Mouse (Mus musculus): ENCODE results near the gene Morn5. TPM values are rescaled to one million over a fixed set of nuclear protein-coding genes. Genes with fewer than 3 reads are reported as not detected.

Gene Morn5
- polyA plus RNA-seq (2016; fragmentation: Nextera tagmentation; extraction: Ambion mirVana), result 0.24 and 0.56 TPM in 2 replicates

DNA sequence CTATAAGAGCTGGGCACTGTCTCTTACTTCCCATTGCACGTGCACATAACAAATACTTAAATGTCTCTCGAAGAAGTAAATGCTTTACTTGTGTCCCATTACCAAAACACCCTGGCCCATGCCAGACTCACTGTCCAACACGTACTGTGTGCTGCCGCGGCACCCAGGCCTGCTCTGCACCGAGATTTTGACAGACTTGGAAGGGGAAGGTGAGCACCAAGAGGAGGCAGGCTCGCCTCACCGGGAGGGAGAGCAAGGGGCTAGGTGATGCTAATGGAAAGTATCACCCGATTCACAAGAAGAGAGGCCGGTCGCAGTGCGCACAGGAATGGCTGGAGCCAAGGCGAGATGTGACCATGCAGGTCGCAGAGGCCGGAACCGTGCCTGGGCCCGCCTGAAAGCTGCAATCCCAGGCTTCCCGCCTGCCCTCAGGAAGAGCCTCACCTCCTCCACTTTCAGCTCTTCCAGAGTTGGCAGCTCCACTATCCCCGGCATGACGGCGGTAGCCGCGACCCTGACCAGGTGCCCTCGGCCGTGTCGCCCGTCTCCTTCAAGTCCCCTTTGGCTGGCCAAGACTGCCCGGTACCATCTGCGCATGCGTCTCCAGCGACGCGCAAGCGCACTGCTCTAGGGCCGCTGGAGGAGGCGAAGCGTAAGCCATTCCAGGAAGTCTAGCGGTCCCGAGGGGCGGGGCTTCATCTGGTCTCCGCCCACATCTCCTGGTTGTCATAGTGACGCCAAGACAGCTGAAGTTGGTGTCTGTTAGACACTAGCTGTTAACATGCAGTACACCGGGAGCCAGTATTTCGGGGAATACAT is at the start of gene Morn5, which contains the start of gene Ndufa8:
TSS of gene Morn5 (plus strand) at position 711 of the 819 bp plus-strand sequence.
TSS of gene Ndufa8 (minus strand) at position 659 of the 819 bp plus-strand sequence.
- H3K4me3 ChIP-seq, result peak within 1 kb of the TSS; percentile 88
- no peaks in the 10 kb centered on the region for H3K9me3 ChIP-seq
- H3K9ac ChIP-seq, result peak within 1 kb of the TSS; percentile 82
- no peaks in the 10 kb centered on the region for H3K27me3 ChIP-seq
- H3K27ac ChIP-seq, result no peak within 1 kb of the TSS
- under 1% methylated on average over 44 of the region's 44 CpGs for WGBS
- ATAC-seq (ENCODE audit: insufficient number of reproducible peaks, insufficient read depth, low FRiP score, low TSS enrichment), result peak; percentile 92
- H3K4me2 ChIP-seq (replicated peaks), result peak within 1 kb of the TSS; percentile 85
- H3K36me3 ChIP-seq, result peaks cover 5% of the 10 kb centered on the region; the same call in 1 of the 2 replicates
- peaks cover 11% of the 10 kb centered on the region for H3K4me1 ChIP-seq

DNA sequence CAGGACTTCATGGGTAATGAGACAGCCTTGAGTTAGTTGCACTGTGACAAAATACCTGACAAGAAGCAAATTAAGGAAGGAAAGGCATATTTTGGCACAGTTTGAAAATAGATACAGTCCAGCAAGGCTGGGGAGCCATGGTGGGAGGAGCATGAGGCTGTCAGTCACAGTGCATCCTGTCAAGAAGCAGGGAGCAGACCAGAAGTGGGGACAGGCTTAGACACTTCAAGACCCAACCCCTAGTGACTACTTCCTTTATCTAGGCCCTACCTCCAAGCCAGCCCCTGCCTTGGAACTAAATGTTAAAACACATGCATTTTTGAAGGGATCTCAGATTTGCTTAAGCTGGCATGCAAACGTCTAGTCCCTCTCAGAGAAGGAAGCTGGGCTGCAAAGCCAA is 48.9 kb upstream of the Morn5 start:
- H3K4me2 ChIP-seq (replicated peaks), result no peak overlapping the region
- H3K9ac ChIP-seq, result no peak overlapping the region
- 57% methylated on average over 1 of the region's 1 CpGs for WGBS
- no peak for ATAC-seq (ENCODE audit: insufficient number of reproducible peaks, insufficient read depth, low FRiP score, low TSS enrichment)
- H3K4me3 ChIP-seq, result no peak overlapping the region
- no peaks in the 10 kb centered on the region for H3K9me3 ChIP-seq
- H3K4me1 ChIP-seq, result no peaks in the 10 kb centered on the region
- H3K27ac ChIP-seq, result no peak overlapping the region
- H3K27me3 ChIP-seq, result peaks cover 16% of the 10 kb centered on the region; the same call in 1 of the 2 replicates
- H3K36me3 ChIP-seq, result no peaks in the 10 kb centered on the region

DNA sequence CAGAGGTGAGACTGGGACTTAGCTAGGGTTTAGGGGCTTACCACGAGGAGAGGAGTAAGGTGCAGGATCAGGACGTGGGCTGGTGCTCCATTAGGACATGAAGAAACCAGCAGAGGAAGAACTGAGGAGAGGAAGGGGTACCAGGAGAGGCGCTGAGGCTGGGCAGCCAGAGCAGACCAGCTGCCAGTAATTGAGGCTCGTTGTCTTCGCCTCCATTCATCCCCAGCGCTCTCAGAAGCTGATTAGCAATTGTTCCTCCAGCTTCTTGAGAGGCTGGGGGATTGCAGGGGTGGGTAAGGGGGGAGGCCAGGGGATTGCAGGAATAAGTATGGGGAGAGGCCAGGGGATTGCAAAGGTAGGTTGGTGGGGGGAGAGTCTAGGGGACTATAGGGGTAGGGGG is 47.1 kb upstream of the Morn5 start:
- Histone ChIP-seq H3K9me3 (no peaks in the 10 kb centered on the region), H3K4me2 (replicated peaks) (no peak overlapping the region), H3K4me1 (no peaks in the 10 kb centered on the region), H3K36me3 (no peaks in the 10 kb centered on the region), H3K4me3 (no peak overlapping the region), H3K27me3 (peaks cover 16% of the 10 kb centered on the region; the same call in 1 of the 2 replicates), H3K27ac (no peak overlapping the region), H3K9ac (no peak overlapping the region)
- 43% methylated on average over 6 of the region's 6 CpGs for WGBS
- no peak for ATAC-seq (ENCODE audit: insufficient number of reproducible peaks, insufficient read depth, low FRiP score, low TSS enrichment)

DNA sequence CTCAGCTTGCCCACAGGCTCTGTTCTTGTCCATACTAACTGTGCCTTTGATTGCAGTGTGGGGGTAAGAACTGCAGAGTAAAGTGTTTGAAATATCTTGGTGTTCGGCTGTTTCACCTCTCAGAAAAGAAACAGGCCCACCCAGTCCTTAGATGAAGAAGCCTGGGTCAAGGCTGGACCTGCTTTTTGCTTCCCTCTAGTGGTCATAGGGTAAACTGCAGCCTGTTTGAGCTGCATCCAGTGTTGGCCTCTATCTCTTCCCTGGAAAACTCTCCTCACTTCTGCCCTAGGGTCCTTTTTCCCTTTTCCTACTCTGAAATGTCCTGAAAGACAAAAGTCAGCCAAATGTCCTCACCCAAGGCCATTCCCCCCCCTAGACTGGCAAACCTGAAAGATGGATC is 41.2 kb upstream of the Morn5 start:
- no peak overlapping the region for H3K4me2 ChIP-seq (replicated peaks)
- peaks cover 16% of the 10 kb centered on the region for H3K4me1 ChIP-seq
- no peak overlapping the region for H3K9ac ChIP-seq
- no peak overlapping the region for H3K27ac ChIP-seq
- peaks cover 31% of the 10 kb centered on the region for H3K27me3 ChIP-seq
- H3K4me3 ChIP-seq, result no peak overlapping the region
- whole genome bisulfite sequencing, result 15% methylated on average over 1 of the region's 1 CpGs
- no peak for ATAC-seq (ENCODE audit: insufficient number of reproducible peaks, insufficient read depth, low FRiP score, low TSS enrichment)
- no peaks in the 10 kb centered on the region for H3K9me3 ChIP-seq
- no peaks in the 10 kb centered on the region for H3K36me3 ChIP-seq

DNA sequence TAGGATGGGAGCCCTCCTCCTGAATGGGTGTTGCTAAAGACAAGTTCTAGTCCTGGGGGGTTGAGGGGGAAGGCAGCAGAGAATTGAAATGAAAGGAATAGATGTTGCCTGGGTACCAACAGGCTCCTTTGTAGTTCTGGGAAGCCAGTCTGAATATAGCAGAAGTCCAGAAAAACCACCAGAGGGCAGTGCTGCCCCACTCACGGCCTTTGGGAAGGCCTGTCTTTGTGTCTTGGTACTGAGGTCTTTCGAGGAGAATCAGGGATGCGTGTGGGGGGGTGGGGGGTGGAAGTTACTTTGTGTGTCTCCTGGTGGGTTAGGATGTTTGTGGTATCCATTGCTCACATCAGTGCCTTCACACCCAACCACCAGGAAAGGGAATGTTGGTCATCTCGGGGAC is 39.9 kb upstream of the Morn5 start:
- H3K27me3 ChIP-seq, result peaks cover 23% of the 10 kb centered on the region
- H3K9me3 ChIP-seq, result no peaks in the 10 kb centered on the region
- no peak overlapping the region for H3K27ac ChIP-seq
- 24% methylated on average over 4 of the region's 4 CpGs for WGBS
- no peak overlapping the region for H3K9ac ChIP-seq
- ATAC-seq (ENCODE audit: insufficient number of reproducible peaks, insufficient read depth, low FRiP score, low TSS enrichment), result no peak
- H3K36me3 ChIP-seq, result no peaks in the 10 kb centered on the region
- no peak overlapping the region for H3K4me2 ChIP-seq (replicated peaks)
- no peak overlapping the region for H3K4me3 ChIP-seq
- H3K4me1 ChIP-seq, result peaks cover 16% of the 10 kb centered on the region

GRCm38 (mm10) chr2:36010579-36010978 is 38.7 kb upstream of the Morn5 start:
- H3K4me2 ChIP-seq (replicated peaks), result peak overlapping the region; percentile 81
- no peak overlapping the region for H3K4me3 ChIP-seq
- H3K36me3 ChIP-seq, result no peaks in the 10 kb centered on the region
- H3K4me1 ChIP-seq, result peaks cover 16% of the 10 kb centered on the region
- no peak overlapping the region for H3K27ac ChIP-seq
- WGBS, result 38% methylated on average over 8 of the region's 8 CpGs
- no peak for ATAC-seq (ENCODE audit: insufficient number of reproducible peaks, insufficient read depth, low FRiP score, low TSS enrichment)
- H3K9me3 ChIP-seq, result no peaks in the 10 kb centered on the region
- 0 out of 2 replicates have a peak overlapping the region, but pooled peaks have one; percentile 57 for H3K9ac ChIP-seq
- H3K27me3 ChIP-seq, result peaks cover 17% of the 10 kb centered on the region

DNA sequence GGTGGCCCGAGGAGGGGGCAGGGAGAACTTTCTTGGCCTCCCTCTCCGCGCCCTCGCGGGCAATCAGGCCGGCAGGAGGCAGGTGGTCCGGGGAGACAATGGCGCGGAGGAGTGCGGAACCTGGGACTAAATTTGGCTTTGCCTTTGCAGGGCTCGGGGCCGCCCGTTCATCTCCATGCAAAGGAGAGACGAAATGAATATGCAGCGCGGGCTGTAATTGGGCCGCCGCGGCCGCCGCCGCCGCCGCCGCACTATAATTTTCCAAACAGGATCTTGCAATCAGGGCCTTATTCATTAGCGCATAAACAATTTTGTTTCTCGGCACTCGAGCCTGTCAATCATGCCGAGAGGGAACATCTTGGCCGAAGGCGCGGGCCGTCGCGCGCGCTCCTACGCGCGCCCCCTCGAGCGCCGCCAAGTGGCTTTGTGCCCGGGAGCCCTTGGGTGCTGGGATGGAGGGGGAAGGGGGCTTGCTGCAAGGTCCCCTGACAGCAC is 37.9 kb upstream of the Morn5 start:
- no peaks in the 10 kb centered on the region for H3K36me3 ChIP-seq
- H3K27me3 ChIP-seq, result peaks cover 17% of the 10 kb centered on the region
- peak overlapping the region; percentile 81 for H3K4me2 ChIP-seq (replicated peaks)
- peak overlapping the region; percentile 44 for H3K4me3 ChIP-seq
- no peak for ATAC-seq (ENCODE audit: insufficient number of reproducible peaks, insufficient read depth, low FRiP score, low TSS enrichment)
- H3K9ac ChIP-seq, result peak overlapping the region; percentile 57
- under 1% methylated on average over 44 of the region's 44 CpGs for WGBS
- H3K27ac ChIP-seq, result no peak overlapping the region
- peaks cover 16% of the 10 kb centered on the region for H3K4me1 ChIP-seq
- H3K9me3 ChIP-seq, result no peaks in the 10 kb centered on the region

- WGBS, result 64% methylated on average over 12 of the region's 12 CpGs
- ATAC-seq (ENCODE audit: insufficient number of reproducible peaks, insufficient read depth, low FRiP score, low TSS enrichment), result no peak
- Histone ChIP-seq H3K27ac (no peak overlapping the region), H3K4me2 (replicated peaks) (no peak overlapping the region), H3K9me3 (no peaks in the 10 kb centered on the region), H3K27me3 (peaks cover 17% of the 10 kb centered on the region), H3K4me1 (peaks cover 16% of the 10 kb centered on the region), H3K4me3 (no peak overlapping the region), H3K9ac (no peak overlapping the region), H3K36me3 (no peaks in the 10 kb centered on the region)
Observed at GRCm38 (mm10) chr2:36013010-36013409, 36.2 kb upstream of the Morn5 start.

DNA sequence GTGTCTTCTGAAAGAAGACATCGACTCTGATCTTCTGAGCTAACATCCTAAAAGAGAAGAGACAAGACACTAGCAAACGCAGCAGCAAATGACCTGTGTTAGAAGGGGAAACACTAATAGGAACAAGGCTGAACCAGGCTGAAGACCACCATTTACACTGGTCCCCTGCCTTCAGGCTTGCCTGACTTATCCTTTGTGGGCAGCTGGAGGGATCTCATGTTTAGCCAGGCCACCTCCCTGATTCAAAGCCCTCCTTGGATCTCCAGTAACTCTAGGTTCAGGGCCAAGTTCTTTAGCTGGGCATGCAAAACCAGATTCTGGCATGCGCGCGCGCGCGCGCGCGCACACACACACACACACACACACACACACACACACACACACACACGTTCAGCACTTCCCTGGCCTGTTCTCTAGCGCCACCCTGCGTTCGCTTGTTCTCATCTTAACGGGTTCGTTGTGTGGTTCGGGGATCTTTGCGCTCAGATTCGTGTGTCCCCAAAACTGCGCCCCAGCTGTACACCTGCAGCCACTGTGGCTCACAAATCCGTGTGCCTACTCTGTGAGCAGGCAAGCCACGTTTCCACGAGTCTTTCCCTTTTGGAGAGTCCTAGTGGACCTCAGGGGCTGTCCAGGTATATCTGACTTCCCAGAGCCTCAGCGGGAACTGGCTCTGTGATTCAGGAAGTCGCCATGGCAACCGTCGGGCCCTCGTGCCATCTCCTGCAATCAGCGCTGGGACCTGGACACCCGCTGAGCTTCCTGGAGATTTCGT is 27.7 kb upstream of the Morn5 start:
- Histone ChIP-seq H3K9me3 (no peaks in the 10 kb centered on the region), H3K27ac (no peak overlapping the region), H3K27me3 (peaks cover 16% of the 10 kb centered on the region), H3K9ac (peak overlapping the region; percentile 3), H3K4me1 (peaks cover 7% of the 10 kb centered on the region; the same call in 1 of the 2 replicates), H3K4me3 (peak overlapping the region; percentile 30), H3K36me3 (no peaks in the 10 kb centered on the region), H3K4me2 (replicated peaks) (peak overlapping the region; percentile 64)
- peak; percentile 31; the same call in 1 of the 2 replicates for ATAC-seq (ENCODE audit: insufficient number of reproducible peaks, insufficient read depth, low FRiP score, low TSS enrichment)
- WGBS, result 7% methylated on average over 32 of the region's 32 CpGs

GRCm38 (mm10) chr2:36023291-36023690 is 26.0 kb upstream of the Morn5 start:
- 35% methylated on average over 3 of the region's 3 CpGs for WGBS
- peaks cover 16% of the 10 kb centered on the region for H3K27me3 ChIP-seq
- no peak overlapping the region for H3K27ac ChIP-seq
- H3K4me1 ChIP-seq, result peaks cover 7% of the 10 kb centered on the region; the same call in 1 of the 2 replicates
- H3K4me2 ChIP-seq (replicated peaks), result no peak overlapping the region
- no peak overlapping the region for H3K4me3 ChIP-seq
- no peak for ATAC-seq (ENCODE audit: insufficient number of reproducible peaks, insufficient read depth, low FRiP score, low TSS enrichment)
- no peaks in the 10 kb centered on the region for H3K9me3 ChIP-seq
- H3K9ac ChIP-seq, result no peak overlapping the region
- no peaks in the 10 kb centered on the region for H3K36me3 ChIP-seq

- Histone ChIP-seq H3K9me3 (0 out of 2 replicates have a peak, but pooled peaks cover 7% of the 10 kb centered on the region), H3K36me3 (peaks cover 28% of the 10 kb centered on the region), H3K4me3 (no peak overlapping the region), H3K9ac (no peak overlapping the region), H3K27me3 (no peaks in the 10 kb centered on the region), H3K4me1 (no peaks in the 10 kb centered on the region), H3K4me2 (replicated peaks) (no peak overlapping the region), H3K27ac (no peak overlapping the region)
- WGBS, result 81% methylated on average over 7 of the region's 7 CpGs
- no peak for ATAC-seq (ENCODE audit: insufficient number of reproducible peaks, insufficient read depth, low FRiP score, low TSS enrichment)
Observed at GRCm38 (mm10) chr2:36032884-36033283, 16.4 kb upstream of the Morn5 start.
